ENCODE assay signal across 1 mouse cellular context in genomic region chr15:101315832-101316231, GRCm38 (mm10).
A peak's percentile ranks its signal among the peaks of the same experiment; 100 is the strongest.
TF ChIP-seq lines count a peak whose summit lies in the region.

No protein-coding gene starts in this region.

TF ChIP-seq in MEL, 35 proteins besides CTCF, POLR2A, EP300 and RAD21 (continued from another document):
- TF ChIP-seq BHLHE40 (IDR thresholded peaks at IDR 0.05; ENCODE audit: borderline replicate concordance, low read depth, low read length) (peak; percentile 53; the same call in 1 of the 2 replicates), MXI1 (IDR thresholded peaks at IDR 0.05; ENCODE audit: low read depth, low read length) (peak; percentile 80)
